Mouse (Mus musculus): ENCODE data around the gene Vmn2r86. TPM values are rescaled to one million over a fixed set of nuclear protein-coding genes. Genes with fewer than 3 reads are reported as not detected.

The Vmn2r86 gene
- not detected for polyA plus RNA-seq (2014; fragmentation: Illumina TruSeq; extraction: RNeasy Lipid Tissue Mini Kit (QIAGEN cat#74804); ENCODE audit: low read depth, low replicate concordance)

DNA sequence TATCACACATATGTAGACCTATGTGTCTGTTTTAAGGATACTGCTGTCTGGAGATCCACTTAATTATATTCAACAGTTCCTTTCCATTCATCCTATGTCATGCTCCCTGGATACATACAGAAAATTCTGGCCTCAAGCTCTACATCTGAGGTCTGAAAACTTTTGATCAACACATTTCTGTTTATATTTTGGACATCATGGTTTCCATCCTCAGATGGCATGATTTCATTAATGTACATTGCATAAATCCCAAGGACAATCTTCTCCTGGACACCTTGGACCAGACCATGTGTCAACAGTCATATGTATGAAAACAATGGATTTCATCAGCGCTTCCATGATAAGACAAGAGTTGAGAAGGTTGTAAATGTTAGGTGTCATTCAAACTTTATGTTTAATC lies at the start of gene Vmn2r86:
TSS of gene Vmn2r86 (minus strand) at position 101 of the 400 bp plus-strand sequence.

DNA sequence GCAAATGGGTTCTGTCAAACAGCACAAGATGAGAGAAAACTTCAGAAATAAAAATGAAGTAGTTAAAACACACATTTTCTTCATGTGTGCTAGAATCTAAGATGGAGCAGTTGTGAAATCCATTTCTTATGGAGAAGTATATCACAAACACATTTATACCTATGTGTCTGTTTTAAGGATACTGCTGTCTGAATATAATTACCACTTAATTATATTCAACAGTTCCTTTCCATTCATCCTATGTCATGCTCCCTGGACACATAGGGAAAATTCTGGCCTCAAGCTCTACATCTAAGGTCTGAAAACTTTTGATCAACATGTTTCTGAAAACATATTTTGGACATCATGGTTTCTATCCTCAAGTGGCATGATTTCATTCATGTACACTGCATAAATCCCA lies 41.4 kb upstream of the Vmn2r86 start, which contains the start of gene Vmn2r87:
TSS of gene Vmn2r87 (minus strand) at position 101 of the 400 bp plus-strand sequence.

DNA sequence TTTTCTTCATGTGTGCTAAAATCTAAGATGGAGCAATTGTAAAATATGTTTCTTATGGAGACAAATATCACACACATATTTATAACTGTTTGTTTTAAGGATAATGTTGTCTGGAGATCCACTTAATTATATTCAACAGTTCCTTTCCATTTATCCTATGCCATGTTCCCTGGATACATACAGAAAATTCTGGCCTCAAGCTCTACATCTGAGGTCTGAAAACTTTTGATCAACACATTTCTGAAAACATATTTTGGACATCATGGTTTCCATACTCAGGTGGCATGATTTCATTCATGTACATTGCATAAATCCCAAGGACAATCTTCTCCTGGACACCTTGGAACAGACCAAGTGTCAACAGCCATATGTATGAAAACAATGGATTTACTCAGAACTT lies 26.2 kb downstream of the Vmn2r86 start, which contains the start of gene Vmn2r85:
TSS of gene Vmn2r85 (minus strand) at position 101 of the 400 bp plus-strand sequence.

DNA sequence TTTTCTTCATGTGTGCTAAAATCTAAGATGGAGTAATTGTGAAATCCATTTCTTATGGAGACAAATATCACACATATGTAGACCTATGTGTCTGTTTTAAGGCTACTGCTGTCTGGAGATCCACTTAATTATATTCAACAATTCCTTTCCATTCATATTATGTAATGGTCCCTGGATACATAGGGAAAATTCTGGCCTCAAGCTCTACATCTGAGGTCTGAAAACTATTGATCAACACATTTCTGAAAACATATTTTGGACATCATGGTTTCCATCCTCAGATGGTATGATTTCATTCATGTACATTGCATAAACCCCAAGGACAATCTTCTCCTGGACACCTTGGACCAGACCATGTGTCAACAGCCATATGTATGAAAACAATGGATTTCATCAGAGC lies 61.6 kb downstream of the Vmn2r86 start, which contains the start of gene Vmn2r84:
TSS of gene Vmn2r84 (minus strand) at position 101 of the 400 bp plus-strand sequence.

Other genes starting within 250 kb of the Vmn2r86 start
- not detected for gene Olfr827, start 241.6 kb downstream of the Vmn2r86 start, polyA plus RNA-seq (2014; fragmentation: Illumina TruSeq; extraction: RNeasy Lipid Tissue Mini Kit (QIAGEN cat#74804); ENCODE audit: low read depth, low replicate concordance)
- 3.9 TPM for gene Neurod4, start 175.8 kb downstream of the Vmn2r86 start, polyA plus RNA-seq (2014; fragmentation: Illumina TruSeq; extraction: RNeasy Lipid Tissue Mini Kit (QIAGEN cat#74804); ENCODE audit: low read depth, low replicate concordance)
- not detected for gene Tespa1, start 133.2 kb downstream of the Vmn2r86 start, polyA plus RNA-seq (2014; fragmentation: Illumina TruSeq; extraction: RNeasy Lipid Tissue Mini Kit (QIAGEN cat#74804); ENCODE audit: low read depth, low replicate concordance)
- not detected for gene Vmn2r84, start 61.7 kb downstream of the Vmn2r86 start, polyA plus RNA-seq (2014; fragmentation: Illumina TruSeq; extraction: RNeasy Lipid Tissue Mini Kit (QIAGEN cat#74804); ENCODE audit: low read depth, low replicate concordance)
- gene Vmn2r85, start 26.3 kb downstream of the Vmn2r86 start, polyA plus RNA-seq (2014; fragmentation: Illumina TruSeq; extraction: RNeasy Lipid Tissue Mini Kit (QIAGEN cat#74804); ENCODE audit: low read depth, low replicate concordance), result not detected
- not detected for gene Vmn2r87, start 41.3 kb upstream of the Vmn2r86 start, polyA plus RNA-seq (2014; fragmentation: Illumina TruSeq; extraction: RNeasy Lipid Tissue Mini Kit (QIAGEN cat#74804); ENCODE audit: low read depth, low replicate concordance)